Mouse (Mus musculus): ENCODE measurements around the gene Stk39.

Gene Stk39

GRCm38 (mm10) chr2:68426074-68426473 lies 46.0 kb downstream of the Stk39 start:
- no peak for DNase-seq (ENCODE audit: extremely low read depth, low read depth, low spot score)

GRCm38 (mm10) chr2:68421002-68421401 lies 51.1 kb downstream of the Stk39 start:
- no peak for DNase-seq (ENCODE audit: extremely low read depth, low read depth, low spot score)

DNA sequence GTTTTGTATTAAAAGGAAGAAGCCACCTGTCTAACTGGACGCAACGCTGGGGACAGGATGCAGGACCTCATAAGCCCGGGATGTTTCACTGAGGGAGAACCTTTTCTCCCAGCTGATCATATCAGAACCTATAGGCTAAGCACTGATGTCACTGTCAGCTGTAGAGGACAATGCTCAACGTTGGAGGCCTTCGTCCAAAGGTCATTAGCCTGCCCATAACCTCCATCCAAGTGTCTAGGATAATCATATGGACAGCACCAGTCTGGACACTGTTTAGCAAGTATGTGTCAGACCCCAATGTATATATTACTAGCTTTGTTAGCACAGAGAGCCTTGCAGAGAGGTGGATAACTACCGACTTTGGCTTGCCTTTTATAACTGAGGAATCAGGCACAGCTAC lies 51.8 kb downstream of the Stk39 start:
- DNase-seq (ENCODE audit: extremely low read depth, low read depth, low spot score), result no peak

- DNase-seq (ENCODE audit: extremely low read depth, low read depth, low spot score), result no peak
Observed at GRCm38 (mm10) chr2:68419746-68420145, 52.3 kb downstream of the Stk39 start.

DNA sequence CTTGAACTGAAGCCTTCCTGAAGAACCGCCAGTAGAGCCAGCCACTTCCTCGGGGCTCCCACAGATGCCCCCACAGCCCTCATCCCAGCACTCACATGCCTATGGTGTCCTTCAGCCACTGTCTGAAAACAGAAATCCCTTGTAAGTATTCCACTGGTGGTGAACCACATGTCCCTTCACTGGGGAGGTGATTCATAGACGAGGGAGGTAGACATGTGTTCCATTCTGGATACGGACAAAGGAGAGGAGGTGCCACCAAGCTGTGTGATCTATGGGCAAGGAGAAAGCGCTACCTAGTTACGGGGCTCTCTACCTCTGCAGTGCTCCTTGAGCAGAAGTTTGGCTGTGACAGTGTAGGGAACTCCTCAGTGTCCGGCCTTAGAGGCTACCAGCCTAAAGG lies 52.9 kb downstream of the Stk39 start:
- no peak for DNase-seq (ENCODE audit: extremely low read depth, low read depth, low spot score)

DNA sequence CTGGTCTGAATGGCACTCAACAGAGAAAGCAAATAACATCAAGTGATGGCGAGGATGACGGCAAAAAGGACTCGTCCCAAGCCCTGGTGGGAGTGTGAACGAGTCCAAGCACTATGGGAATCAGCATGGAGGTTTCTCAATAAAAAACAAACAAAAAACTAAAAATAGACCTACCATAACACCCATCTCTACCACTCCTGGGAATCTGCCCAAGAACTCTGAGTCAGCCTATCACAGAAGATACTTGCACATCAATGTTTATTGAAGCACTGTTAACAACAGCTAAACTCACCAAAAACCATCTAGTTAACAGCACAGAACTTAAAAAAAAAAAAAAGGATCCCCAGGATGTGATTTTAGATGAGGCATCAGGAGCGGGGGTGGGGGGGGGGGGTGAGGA lies 55.0 kb downstream of the Stk39 start:
- DNase-seq (ENCODE audit: extremely low read depth, low read depth, low spot score), result no peak

DNA sequence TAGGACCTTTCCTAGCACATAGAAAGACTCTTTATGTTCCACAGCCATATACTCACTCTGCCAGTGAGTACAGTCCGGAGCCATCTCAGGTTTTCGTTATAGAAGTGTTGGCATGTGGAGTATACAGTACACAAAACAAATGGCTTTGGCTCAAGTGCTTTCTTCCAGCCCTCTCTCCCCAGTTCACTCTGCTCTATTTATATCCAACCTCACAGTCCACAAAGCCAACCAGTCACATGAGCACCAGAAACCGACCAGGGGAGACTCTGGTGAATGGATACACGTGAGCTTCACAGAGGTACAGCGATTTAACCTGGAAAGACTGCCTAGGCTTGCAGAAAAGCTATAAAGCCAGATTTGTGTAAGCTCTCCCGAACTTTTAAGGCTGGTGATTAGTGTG lies 56.4 kb downstream of the Stk39 start:
- DNase-seq (ENCODE audit: extremely low read depth, low read depth, low spot score), result no peak

GRCm38 (mm10) chr2:68412149-68412548 lies 59.9 kb downstream of the Stk39 start:
- DNase-seq (ENCODE audit: extremely low read depth, low read depth, low spot score), result no peak

- DNase-seq (ENCODE audit: extremely low read depth, low read depth, low spot score), result peak; percentile 30
Observed at GRCm38 (mm10) chr2:68411201-68411600, 60.9 kb downstream of the Stk39 start.

GRCm38 (mm10) chr2:68409640-68410215 lies 62.3 kb downstream of the Stk39 start:
- DNase-seq (ENCODE audit: extremely low read depth, low read depth, low spot score), result no peak

DNA sequence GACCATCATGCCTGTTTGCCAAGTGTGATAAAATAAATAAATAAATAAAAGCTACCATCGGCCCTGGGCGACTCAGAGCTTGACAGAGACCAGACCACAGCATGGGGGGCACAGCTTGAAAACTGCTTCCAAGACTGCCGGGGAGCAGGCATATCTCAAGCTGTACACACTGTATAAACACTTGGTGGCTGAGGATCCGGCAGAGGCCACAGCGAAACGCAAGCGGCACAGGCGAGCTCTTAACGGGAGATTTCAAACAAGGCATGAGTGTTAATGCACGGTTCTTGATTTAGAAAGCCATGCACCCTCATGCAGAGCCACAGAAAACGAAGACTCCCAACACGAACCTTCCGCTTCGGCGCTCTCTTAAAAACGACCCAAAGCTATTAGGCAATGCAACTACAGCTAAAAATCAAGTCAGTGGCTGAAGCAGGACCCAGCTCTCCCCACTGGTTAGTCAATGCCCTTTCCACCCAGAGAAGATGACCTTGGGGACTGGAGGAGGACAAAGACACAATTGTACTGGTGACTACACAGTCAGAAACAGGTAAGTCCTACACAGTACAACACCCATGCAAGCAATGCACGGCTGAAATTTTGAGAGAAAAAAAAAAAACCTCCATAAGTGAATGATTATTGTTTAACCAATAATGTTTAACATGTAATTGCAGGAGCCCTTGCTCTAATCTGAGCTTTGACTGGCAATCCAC lies 63.6 kb downstream of the Stk39 start:
- no peak for DNase-seq (ENCODE audit: extremely low read depth, low read depth, low spot score)

- DNase-seq (ENCODE audit: extremely low read depth, low read depth, low spot score), result no peak
Observed at GRCm38 (mm10) chr2:68407179-68407950, 64.7 kb downstream of the Stk39 start.

DNA sequence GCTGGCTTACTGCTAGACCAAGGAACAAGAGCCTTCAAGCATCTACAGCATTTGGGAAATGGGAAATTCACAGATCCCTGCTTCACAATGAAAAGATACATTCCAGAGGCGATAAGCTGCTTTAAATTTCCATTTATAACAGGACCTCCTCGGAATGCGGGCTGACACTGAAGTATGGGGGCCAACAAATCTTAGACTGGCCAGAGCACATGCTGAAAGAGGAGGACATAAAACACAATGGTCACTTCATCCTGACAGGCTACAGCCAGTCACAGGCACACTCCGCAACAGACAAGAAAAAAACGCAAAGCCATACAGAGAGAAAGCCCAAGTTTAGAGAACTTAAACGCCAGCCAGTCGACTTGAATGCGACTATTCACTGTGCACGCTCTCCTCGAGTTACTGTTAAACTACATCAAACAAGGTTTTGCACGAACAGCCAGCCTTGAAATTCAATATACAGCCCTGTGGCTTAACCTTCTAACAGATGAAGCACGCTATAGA lies 65.4 kb downstream of the Stk39 start:
- DNase-seq (ENCODE audit: extremely low read depth, low read depth, low spot score), result no peak

- DNase-seq (ENCODE audit: extremely low read depth, low read depth, low spot score), result no peak
Observed at GRCm38 (mm10) chr2:68405163-68405715, 66.8 kb downstream of the Stk39 start.

GRCm38 (mm10) chr2:68404274-68405162 lies 67.5 kb downstream of the Stk39 start:
- DNase-seq (ENCODE audit: extremely low read depth, low read depth, low spot score), result no peak

DNA sequence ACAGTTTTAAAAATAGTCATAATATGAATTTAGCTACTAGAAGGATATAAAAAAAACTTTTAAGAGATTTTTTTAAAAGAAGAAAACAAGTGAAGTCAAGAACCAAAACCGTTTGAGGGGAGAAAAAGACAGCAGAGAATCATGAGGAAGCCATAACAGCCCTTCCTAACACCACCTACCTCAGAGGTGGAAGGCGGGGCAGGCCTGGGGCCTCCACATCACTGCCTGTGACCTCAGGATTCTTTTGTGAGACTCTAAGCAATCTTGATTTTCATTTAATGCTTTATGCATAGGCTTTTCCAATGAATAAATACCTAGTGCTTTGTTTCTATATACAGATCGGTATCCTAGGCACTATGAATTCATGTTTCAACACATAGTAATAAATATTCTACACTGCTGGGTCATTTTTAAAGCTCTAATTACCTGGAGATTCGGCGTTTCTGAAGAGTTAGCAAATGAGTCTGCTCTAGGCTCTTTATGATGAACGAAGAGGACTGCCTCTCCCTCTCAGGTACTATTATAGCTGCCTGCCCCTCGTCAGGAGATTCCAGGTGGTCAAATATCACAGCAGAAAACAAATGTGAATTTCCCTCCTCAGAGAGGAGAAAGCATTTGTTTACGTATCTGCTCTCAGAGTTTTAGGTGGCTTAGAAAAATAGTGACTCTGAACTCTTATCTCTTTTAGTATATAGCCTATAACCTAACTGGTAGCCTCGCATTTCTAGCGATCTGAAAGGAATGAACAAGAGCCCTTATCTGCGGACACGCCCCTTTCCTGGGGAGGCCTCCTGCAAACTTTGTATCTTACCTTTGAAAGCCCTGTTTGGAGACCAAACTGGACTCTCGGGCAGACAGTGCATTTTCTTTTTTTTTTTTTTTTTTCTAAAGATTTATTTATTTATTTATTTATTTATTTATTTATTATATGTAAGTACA lies 78.2 kb downstream of the Stk39 start:
- DNase-seq (ENCODE audit: extremely low read depth, low read depth, low spot score), result no peak

DNA sequence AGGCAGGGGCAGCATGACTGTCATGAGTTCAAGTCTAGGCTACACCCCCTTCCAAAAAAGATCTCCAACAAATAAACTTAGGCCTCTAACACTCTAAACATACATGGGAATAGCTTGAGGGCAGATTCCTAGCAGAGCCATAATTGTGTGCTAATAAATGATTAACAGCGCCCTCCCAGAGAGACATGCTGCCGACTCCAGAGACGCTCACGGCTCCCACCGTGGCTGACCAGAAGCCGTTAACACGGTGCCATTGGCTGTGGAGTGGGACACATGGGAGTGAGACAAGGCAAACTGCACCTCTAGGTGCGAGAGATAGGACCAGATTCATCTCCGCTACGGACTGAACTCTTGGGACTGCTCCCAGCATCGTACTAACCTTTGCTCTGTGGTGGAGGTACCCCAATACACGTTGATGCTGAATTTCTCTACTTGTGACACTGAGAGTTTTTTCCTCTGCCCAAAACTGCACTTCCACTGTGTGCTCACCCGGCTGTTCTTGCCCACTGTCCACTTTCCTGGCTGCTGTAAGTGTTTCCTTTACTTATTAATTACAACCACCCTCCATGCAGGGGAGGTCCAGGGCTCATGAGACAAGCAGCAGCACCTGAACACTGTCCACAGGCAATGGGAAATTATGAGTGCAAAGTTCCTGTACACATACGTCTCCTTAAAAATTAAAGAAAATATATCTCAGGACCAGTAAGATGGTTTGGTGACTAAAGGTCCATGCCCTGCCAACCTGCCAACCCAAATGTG lies 84.1 kb downstream of the Stk39 start:
- DNase-seq (ENCODE audit: extremely low read depth, low read depth, low spot score), result no peak

DNA sequence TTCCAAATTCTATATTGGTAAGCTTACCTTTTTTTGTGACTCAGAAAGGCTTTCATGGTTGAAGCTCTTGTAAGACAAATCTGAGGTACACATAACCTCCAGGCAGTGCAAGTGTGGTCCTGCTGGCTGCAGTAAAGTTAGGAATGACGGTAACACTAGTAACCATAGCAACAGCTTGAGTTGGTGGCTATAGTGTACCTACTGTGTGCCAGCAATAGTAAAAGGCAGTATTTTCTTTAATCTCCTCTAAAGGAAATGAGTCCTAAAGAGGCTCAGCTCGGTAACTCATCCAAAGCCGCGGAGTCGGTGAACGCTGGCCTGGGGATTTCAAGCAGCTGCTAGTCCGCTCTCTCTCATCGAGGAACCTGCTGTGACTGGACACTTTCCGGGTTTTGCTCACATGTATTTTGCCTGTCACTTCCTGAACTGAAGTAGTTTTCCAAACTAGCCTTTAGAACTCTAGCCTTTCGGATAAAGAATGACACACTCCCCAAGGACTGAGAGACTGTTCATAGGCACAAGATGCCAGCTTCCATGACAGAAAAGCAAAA lies 85.7 kb downstream of the Stk39 start:
- no peak for DNase-seq (ENCODE audit: extremely low read depth, low read depth, low spot score)
